Mouse (Mus musculus) stomach, embryonic 14.5 days (tissue): ENCODE results near the gene Akt2. TPM values are rescaled to one million over a fixed set of nuclear protein-coding genes. Genes with fewer than 3 reads are reported as not detected.

Experiments
- ATAC-seq: fragments of 200-750 bp; cut with Nextera tagmentation; 2 replicates; pipeline ENCODE4 v1.8.0; 2017; ENCODE audit warnings: low read depth, moderate TSS enrichment; ENCODE audit not compliant: insufficient number of reproducible peaks, insufficient read depth, low FRiP score
- H3K27ac ChIP-seq: fragments of 300-500 bp; sonication (generic); 2 replicates; pipeline ENCODE4 v1.5.1; 2014; ENCODE audit warnings: mild to moderate bottlenecking, low read length, moderate library complexity, mixed read lengths
- H3K27me3 ChIP-seq: fragments of 300-500 bp; sonication (generic); 2 replicates; pipeline ENCODE4 v1.6.1; 2014; ENCODE audit warnings: low read length, control low read depth, mixed read lengths; ENCODE audit not compliant: control insufficient read depth, insufficient read depth
- H3K36me3 ChIP-seq: fragments of 300-500 bp; sonication (generic); 2 replicates; pipeline ENCODE4 v1.6.1; 2014; ENCODE audit warnings: mild to moderate bottlenecking, control low read depth, low read length, moderate library complexity, mixed read lengths; ENCODE audit not compliant: control insufficient read depth, insufficient read depth
- H3K4me1 ChIP-seq: fragments of 300-500 bp; sonication (generic); 2 replicates; pipeline ENCODE4 v1.6.1; 2014; ENCODE audit warnings: low read length, control low read depth, mixed read lengths; ENCODE audit not compliant: control insufficient read depth, insufficient read depth
- H3K4me2 ChIP-seq: fragments of 300-500 bp; sonication (generic); replicated peaks from 2 replicates; pipeline ENCODE4 v1.6.1; 2014; ENCODE audit warnings: low read depth, low read length, control low read depth
- H3K4me3 ChIP-seq: fragments of 300-500 bp; sonication (generic); 2 replicates; pipeline ENCODE4 v1.5.1; 2014; ENCODE audit warnings: low read depth, low read length, control low read depth
- H3K9ac ChIP-seq: fragments of 300-500 bp; sonication (generic); replicated peaks from 2 replicates; pipeline ENCODE4 v1.6.1; 2014; ENCODE audit warnings: low read depth, mild to moderate bottlenecking, control low read depth, low read length, moderate library complexity, mixed read lengths
- H3K9me3 ChIP-seq: fragments of 300-500 bp; sonication (generic); 2 replicates; pipeline ENCODE4 v1.6.1; 2016; ENCODE audit warnings: low read depth, low read length, control low read depth; ENCODE audit not compliant: control insufficient read depth
- WGBS: fragments of 180-500 bp; shearing (Covaris S2); extraction: QIAGEN DNeasy Blood & Tissue Kit; methylation state at CpG from one replicate; pipeline ENCODE4 v1.1.7; 2014; 5-methylcytosine and 5-hydroxymethylcytosine counted together
- polyA plus RNA-seq: library from polyadenylated mRNA; unstranded; fragments of >200 nt; fragmentation: Nextera tagmentation; extraction: Ambion mirVana; gene quantifications from 2 replicates; pipeline ENCODE4 v1.2.1, GENCODE M21; 2014

Gene Akt2
- polyA plus RNA-seq, 1 experiment from 2014 or later: 91.5 TPM

GRCm38 (mm10) chr7:27673064-27673574 lies 81.8 kb downstream of the Akt2 start:
- no peaks in the 10 kb centered on the region for H3K9me3 ChIP-seq
- H3K9ac ChIP-seq: peak overlapping the region; percentile 91
- no peaks in the 10 kb centered on the region for H3K27me3 ChIP-seq
- H3K4me3 ChIP-seq: peak overlapping the region; percentile 95
- H3K4me1 ChIP-seq: peaks cover 16% of the 10 kb centered on the region
- 57% methylated on average over 9 of the region's 9 CpGs for WGBS
- no peaks in the 10 kb centered on the region; the same call in 1 of the 2 replicates for H3K36me3 ChIP-seq
- H3K4me2 ChIP-seq: peak overlapping the region; percentile 99
- H3K27ac ChIP-seq: no peak overlapping the region
- no peak for ATAC-seq

- Histone ChIP-seq H3K4me3 (peak overlapping the region; percentile 95), H3K9me3 (no peaks in the 10 kb centered on the region), H3K9ac (peak overlapping the region; percentile 91), H3K4me2 (peak overlapping the region; percentile 99), H3K4me1 (peaks cover 16% of the 10 kb centered on the region), H3K36me3 (no peaks in the 10 kb centered on the region), H3K27me3 (no peaks in the 10 kb centered on the region), H3K27ac (no peak overlapping the region; the same call in 1 of the 2 replicates)
- ATAC-seq: no peak
- under 1% methylated on average over 50 of the region's 52 CpGs for WGBS
These were observed 82.3 kb downstream of the Akt2 start for GRCm38 (mm10) chr7:27673575-27674131.

- peak overlapping the region; percentile 95 for H3K4me3 ChIP-seq
- H3K4me2 ChIP-seq: peak overlapping the region; percentile 99
- peaks cover 16% of the 10 kb centered on the region for H3K4me1 ChIP-seq
- H3K9me3 ChIP-seq: no peaks in the 10 kb centered on the region
- H3K36me3 ChIP-seq: no peaks in the 10 kb centered on the region
- no peaks in the 10 kb centered on the region for H3K27me3 ChIP-seq
- peak; percentile 61 for ATAC-seq
- peak overlapping the region; percentile 91 for H3K9ac ChIP-seq
- H3K27ac ChIP-seq: peak overlapping the region; percentile 78
- 1% methylated on average over 27 of the region's 38 CpGs for WGBS
These were observed 82.8 kb downstream of the Akt2 start for GRCm38 (mm10) chr7:27674195-27674521.

GRCm38 (mm10) chr7:27674522-27675221 lies 83.3 kb downstream of the Akt2 start, which contains the start of gene Map3k10:
TSS of gene Map3k10 (minus strand) at chr7:27674598.
- Histone ChIP-seq H3K4me1 (peaks cover 16% of the 10 kb centered on the region), H3K27ac (peak within 1 kb of the TSS; percentile 78), H3K9me3 (no peaks in the 10 kb centered on the region), H3K27me3 (no peaks in the 10 kb centered on the region), H3K36me3 (no peaks in the 10 kb centered on the region), H3K4me2 (peak within 1 kb of the TSS; percentile 99), H3K9ac (peak within 1 kb of the TSS; percentile 91), H3K4me3 (peak within 1 kb of the TSS; percentile 95)
- peak; percentile 98 for ATAC-seq
- WGBS: under 1% methylated on average over 31 of the region's 31 CpGs

GRCm38 (mm10) chr7:27675222-27675612 lies 83.9 kb downstream of the Akt2 start:
- no peaks in the 10 kb centered on the region for H3K36me3 ChIP-seq
- no peaks in the 10 kb centered on the region for H3K9me3 ChIP-seq
- H3K9ac ChIP-seq: no peak overlapping the region
- no peak overlapping the region for H3K27ac ChIP-seq
- peak overlapping the region; percentile 95; the same call in 1 of the 2 replicates for H3K4me3 ChIP-seq
- no peak for ATAC-seq
- WGBS: 31% methylated on average over 14 of the region's 14 CpGs
- no peaks in the 10 kb centered on the region for H3K27me3 ChIP-seq
- peaks cover 16% of the 10 kb centered on the region for H3K4me1 ChIP-seq
- H3K4me2 ChIP-seq: peak overlapping the region; percentile 99

- H3K9ac ChIP-seq: no peak overlapping the region
- no peak overlapping the region for H3K27ac ChIP-seq
- no peaks in the 10 kb centered on the region; the same call in 1 of the 2 replicates for H3K4me1 ChIP-seq
- ATAC-seq: no peak
- H3K27me3 ChIP-seq: no peaks in the 10 kb centered on the region
- no peak overlapping the region for H3K4me3 ChIP-seq
- no peaks in the 10 kb centered on the region for H3K9me3 ChIP-seq
- no peaks in the 10 kb centered on the region for H3K36me3 ChIP-seq
- 56% methylated on average over 2 of the region's 2 CpGs for WGBS
- H3K4me2 ChIP-seq: no peak overlapping the region
These were observed 91.9 kb downstream of the Akt2 start for GRCm38 (mm10) chr7:27683218-27683617.

- Histone ChIP-seq H3K27ac (no peak overlapping the region), H3K4me2 (no peak overlapping the region), H3K27me3 (no peaks in the 10 kb centered on the region), H3K9ac (no peak overlapping the region), H3K4me1 (no peaks in the 10 kb centered on the region; the same call in 1 of the 2 replicates), H3K9me3 (no peaks in the 10 kb centered on the region), H3K36me3 (no peaks in the 10 kb centered on the region), H3K4me3 (no peak overlapping the region)
- ATAC-seq: no peak
- WGBS: 36% methylated on average over 5 of the region's 5 CpGs
These were observed 93.9 kb downstream of the Akt2 start for GRCm38 (mm10) chr7:27685220-27685619.

- Histone ChIP-seq H3K9me3 (no peaks in the 10 kb centered on the region), H3K27me3 (no peaks in the 10 kb centered on the region), H3K27ac (no peak overlapping the region), H3K4me1 (no peaks in the 10 kb centered on the region; the same call in 1 of the 2 replicates), H3K4me2 (no peak overlapping the region), H3K4me3 (no peak overlapping the region), H3K9ac (no peak overlapping the region), H3K36me3 (no peaks in the 10 kb centered on the region)
- WGBS: 2% methylated on average over 6 of the region's 6 CpGs
- ATAC-seq: no peak
These were observed 94.3 kb downstream of the Akt2 start for GRCm38 (mm10) chr7:27685681-27686080.
